Mouse (Mus musculus) WW6 (cell line): Measurements from ENCODE around the gene Agr3.

Experiments used
- DNase-seq: peaks from one replicate; pipeline ENCODE4 v3.0.0-alpha.2; 2013; ENCODE audit warnings: low read depth, low spot score

Gene Agr3

DNA sequence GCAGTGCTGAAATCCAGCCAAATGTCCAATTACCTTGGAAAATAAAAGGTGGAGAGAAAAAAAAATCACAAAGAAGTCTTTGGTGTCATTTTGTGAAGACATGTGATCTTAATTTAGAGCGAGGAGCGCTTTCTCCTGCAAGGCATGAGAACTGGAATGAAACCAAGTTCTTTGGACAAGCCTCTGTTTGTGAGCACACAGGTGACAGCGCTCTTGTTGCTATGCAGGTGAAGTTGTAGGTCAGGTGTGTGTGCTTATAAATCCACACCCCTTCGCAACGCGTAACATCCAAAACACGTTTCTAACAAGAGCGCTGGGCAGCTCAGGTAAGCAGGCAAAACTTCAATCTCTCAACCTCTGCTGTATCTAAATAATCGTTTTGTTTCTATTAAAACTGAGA is at the start of gene Agr3:
Gene Agr3, plus strand, starts transcription at position 219 of the 400 bp plus-strand sequence.
- no peak for DNase-seq

DNA sequence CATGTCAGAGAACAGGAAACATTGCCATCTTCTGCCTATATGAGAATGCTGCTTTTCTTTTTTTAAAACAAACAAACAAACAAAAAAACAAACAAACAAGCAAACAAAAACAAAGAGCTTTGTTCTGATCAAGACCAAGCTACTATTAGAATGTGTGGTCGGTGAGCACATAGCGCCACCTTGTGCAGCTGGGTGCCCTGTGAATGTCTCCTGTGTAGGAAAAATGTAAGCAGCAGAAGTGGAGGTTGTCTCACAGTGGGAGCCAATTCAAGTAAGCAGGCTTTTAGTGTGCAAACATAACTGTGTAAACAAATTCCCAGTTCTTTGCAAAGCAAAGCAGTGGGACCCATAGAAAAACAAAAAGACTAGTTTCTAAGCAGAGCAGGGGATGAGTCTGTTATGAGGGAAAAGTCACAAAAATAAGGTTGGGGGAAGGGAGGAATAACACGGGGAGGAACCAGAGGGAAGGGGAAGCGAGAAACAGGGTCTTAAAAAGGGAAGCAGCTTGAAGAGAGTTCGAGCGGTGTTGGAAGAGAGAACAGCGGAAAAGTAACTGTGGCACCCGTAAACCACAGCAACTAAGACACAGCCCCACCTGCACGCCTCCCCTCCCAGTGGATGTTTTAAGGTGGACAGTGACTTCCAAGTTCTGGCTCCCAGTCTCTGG is 40.4 kb upstream of the Agr3 start:
- no peak for DNase-seq

GRCm38 (mm10) chr12:35889383-35889782 is 36.0 kb upstream of the Agr3 start:
- DNase-seq = no peak

GRCm38 (mm10) chr12:35890756-35891155 is 34.7 kb upstream of the Agr3 start:
- DNase-seq = no peak

GRCm38 (mm10) chr12:35894304-35894900 is 31.0 kb upstream of the Agr3 start:
- no peak for DNase-seq

GRCm38 (mm10) chr12:35895875-35896763 is 29.3 kb upstream of the Agr3 start:
- no peak for DNase-seq

- no peak for DNase-seq
Measured at GRCm38 (mm10) chr12:35896764-35897282, 28.6 kb upstream of the Agr3 start.

DNA sequence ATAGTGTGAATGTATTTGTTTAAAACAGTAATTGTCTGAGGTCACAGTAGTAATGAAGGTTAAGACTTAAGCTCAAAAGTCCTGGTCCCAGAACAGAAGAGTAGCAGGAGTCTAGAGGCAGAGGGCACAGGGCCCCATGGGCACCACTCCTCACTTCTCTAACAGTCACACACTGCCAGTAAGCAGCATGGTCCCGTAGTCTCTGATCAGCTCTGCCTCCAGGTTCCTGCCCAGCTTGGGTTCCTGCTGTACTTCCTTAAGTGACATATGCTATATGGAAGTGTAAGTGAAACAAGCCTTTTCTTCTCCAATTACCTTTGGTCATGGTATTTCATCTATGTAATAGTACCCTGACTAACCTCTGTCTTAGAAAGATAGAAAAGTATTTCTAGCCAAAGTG is 14.8 kb upstream of the Agr3 start:
- no peak for DNase-seq

- no peak for DNase-seq
Measured at GRCm38 (mm10) chr12:35915813-35916212, 9.6 kb upstream of the Agr3 start.

- DNase-seq = no peak
Measured at GRCm38 (mm10) chr12:35916467-35916866, 9.0 kb upstream of the Agr3 start.

- no peak for DNase-seq
Measured at GRCm38 (mm10) chr12:35918031-35918430, 7.4 kb upstream of the Agr3 start.

DNA sequence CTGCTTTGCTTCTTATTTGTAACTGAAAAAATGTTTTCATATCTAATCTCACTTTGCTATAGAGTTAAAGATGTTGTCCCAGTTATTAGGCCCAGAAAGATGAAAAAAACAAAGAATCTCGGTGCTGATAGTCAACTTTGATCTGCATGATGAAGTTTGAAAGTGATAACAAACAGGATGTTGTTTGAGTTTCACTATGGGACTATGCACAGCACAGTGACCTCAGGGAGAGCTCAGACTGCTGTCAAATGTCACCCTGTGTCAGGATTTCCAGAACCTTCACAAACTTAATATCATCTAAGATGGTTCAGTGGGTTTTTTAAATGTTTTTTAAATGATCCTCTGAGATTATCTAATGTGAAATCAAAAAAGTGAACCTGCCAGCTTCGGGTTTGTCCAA is 2.4 kb downstream of the Agr3 start:
- DNase-seq = no peak

DNA sequence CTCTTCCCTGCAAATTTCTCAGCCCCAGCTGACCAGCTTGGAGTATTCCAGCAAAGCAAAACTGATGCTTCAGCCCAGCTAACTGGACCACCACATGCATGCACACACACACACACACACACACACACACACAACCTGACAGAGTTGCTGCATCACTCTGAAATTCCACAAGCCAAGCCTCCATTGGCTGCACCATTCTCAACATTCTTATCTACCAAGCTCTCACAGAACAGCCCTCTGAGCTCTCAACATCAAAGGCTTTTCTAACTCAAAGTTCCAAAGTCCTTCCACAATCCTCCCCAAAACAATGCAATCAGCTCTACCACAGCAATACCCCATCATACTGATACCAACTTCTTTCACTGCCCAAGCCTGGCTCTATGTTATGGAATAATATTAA is 7.4 kb downstream of the Agr3 start:
- DNase-seq = no peak

DNA sequence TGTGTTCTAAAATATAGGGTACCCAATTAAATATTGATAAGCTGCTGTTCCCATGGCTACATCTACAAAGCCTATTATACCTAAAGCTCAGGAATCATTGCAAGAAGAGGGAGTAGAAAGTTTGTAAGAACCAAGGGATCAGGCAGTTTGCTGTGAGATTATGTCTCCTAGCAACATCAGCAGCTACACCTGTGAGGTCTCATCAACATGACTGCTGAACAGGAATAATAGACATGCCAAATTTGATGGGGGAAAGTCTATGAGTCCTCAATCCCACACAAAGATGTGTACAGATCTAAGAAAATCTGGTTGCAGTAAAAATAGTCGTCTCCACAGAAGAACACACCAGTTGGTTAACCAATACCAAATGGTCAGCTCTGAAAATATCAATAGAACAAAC is 26.3 kb downstream of the Agr3 start:
- no peak for DNase-seq

DNA sequence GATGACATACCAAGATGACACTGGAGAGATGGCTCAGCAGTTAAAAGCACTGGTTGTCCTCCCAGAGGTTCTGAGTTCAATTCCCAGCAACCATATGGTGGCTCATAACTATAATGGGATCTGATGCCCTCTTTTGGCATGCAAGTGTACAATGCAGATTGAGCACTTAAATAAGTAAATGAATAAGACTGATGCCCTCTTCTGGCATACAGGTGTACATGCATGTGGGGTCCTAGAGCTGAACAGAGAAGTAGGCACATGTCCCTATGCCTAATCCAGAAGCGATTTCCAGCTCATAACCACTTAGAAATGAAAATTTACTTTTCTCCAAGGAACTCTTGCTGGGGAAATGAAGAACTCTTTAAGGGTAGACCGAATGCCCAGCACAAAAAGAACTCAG is 31.8 kb downstream of the Agr3 start:
- no peak for DNase-seq

DNA sequence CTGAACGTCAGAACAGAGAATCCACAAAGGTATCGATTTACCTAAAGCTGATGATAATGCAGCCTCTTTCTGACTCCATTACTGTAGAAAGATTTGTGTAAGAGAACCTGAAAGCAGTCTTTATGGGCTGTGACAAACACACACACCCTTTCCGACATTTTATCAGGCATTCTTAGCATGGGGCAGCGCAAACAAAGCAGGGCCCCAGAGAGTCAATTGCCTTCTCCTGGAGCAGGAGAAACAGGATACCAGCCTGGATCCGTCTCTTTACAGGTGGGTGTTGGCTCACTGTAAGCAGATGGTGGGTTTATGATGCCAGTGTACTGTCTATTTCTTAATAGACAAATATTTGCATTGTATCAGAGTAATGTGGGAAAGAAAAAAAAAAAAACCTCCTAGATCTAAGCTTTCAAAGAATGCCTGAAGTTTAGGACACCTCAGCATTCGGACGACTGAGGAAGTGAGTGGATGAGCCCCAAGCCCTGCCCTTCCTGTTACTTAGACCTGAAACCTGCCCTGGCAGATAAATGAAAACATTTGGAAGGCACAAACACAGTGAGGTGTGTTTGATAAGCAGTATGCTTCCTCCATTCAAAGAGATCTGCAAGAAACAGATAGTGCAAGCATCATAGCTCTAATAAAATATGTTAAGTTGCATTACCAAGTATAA is 40.8 kb downstream of the Agr3 start:
- no peak for DNase-seq

DNA sequence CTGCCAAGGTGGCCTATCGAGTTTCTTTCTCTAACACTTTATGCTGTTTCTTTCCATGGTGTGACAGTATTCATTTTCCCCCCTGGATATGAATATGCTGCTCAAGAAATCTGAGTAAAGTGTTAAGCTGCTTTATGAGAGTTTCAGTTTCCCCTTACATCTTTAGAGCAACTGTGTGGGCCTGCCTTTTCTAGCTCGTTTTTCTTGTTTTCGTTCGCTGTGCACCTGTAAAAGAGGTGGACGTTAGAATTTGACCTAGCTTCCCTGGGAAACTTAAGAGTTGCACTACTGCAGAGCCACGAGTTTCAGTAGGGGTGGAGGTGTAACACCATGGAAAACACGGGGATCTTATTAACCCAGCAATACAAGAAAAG is 41.3 kb downstream of the Agr3 start:
- DNase-seq = no peak

DNA sequence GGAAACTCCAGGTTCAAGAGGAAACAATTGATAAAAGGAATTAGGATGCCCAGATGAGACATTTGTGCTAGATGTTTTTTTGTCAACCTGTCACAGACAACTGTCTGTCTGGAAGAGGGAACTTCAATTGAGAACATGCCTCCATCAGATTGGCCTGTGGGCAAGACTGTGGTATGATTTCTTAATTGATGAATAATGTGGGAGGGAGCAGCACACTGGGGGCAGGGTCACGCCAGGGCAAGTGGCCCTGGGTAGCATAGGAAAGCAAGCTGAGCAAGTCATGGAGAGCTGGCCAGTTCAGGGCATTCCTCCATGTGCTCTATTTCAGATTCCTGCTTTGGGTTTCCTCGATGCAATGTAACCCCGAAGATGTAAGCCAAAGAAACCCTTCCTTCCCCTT is 50.5 kb downstream of the Agr3 start:
- no peak for DNase-seq

GRCm38 (mm10) chr12:35977633-35978246 is 52.3 kb downstream of the Agr3 start:
- DNase-seq = no peak

- DNase-seq = no peak
Measured at GRCm38 (mm10) chr12:35979625-35980024, 54.2 kb downstream of the Agr3 start.

- DNase-seq = no peak
Measured at GRCm38 (mm10) chr12:35981732-35982360, 56.4 kb downstream of the Agr3 start.
